Mouse (Mus musculus): ENCODE results near the gene Tmem106b. TPM values are rescaled to one million over a fixed set of nuclear protein-coding genes. Genes with fewer than 3 reads are reported as not detected.

Tmem106b gene
- polyA plus RNA-seq, 1 experiment from 2014 or later, result 16.1 TPM

DNA sequence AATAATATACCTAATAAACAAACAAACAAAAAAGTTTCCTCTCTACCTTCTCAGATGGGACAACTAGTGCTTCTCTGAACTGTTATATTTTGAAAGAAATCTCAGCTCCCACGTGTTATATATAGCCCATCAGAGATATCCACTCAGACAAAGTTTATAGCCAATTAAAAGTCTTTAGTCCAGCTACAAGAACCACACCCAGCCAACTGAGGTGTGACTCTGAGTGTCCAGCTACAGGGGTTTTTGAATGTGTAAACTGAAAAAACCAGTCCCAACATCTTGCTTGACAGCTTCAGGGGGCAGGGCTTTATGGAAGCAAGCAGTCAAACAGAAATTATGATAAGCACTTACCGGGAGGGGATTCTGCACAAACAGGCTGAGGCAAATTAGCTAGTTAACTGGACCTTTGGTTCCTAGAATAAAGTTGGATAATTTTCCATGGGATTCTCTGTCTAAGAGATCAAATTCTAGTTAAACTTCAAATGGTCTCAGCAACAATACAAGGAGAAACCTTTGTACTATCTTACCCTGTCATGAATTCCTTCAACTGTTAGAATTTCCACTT lies 6.8 kb upstream of the Tmem106b start:
- Histone ChIP-seq H3K9ac (ENCODE audit: low read depth, low read length) (no peak overlapping the region), H3K36me3 (ENCODE audit: control insufficient read depth, insufficient read depth, low read length) (no peaks in the 10 kb centered on the region), H3K27ac (ENCODE audit: low read depth, low read length) (no peak overlapping the region), H3K4me2 (no peak overlapping the region), H3K27me3 (replicated peaks; ENCODE audit: control insufficient read depth, insufficient read depth, low read length) (no peaks in the 10 kb centered on the region), H3K9me3 (ENCODE audit: control insufficient read depth, low read length) (no peaks in the 10 kb centered on the region), H3K4me1 (replicated peaks; ENCODE audit: control insufficient read depth, insufficient read depth, low read length) (no peaks in the 10 kb centered on the region), H3K4me3 (ENCODE audit: low read depth, low read length) (no peak overlapping the region)
- no peak for ATAC-seq (replicated peaks; ENCODE audit: low FRiP score)
- DNase-seq (ENCODE audit: low spot score), result no peak
- WGBS, result 75% methylated on average over 2 of the region's 2 CpGs

DNA sequence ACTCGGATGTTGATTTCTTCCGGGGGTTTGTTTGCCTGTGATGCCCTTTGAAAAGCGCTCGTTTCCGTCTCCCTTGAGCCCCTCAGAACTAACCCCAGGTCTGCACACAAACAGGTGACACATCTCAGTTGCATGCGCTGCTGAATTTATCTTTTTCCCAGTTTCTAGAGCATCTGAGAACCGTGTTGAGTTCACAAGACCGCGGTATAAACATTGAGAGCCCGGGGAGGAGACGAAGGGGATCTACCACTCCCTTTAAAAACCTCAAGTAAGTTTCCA lies 527 bp downstream of the Tmem106b start:
- DNase-seq (ENCODE audit: low spot score), result no peak
- Histone ChIP-seq H3K9me3 (ENCODE audit: control insufficient read depth, low read length) (no peaks in the 10 kb centered on the region), H3K9ac (ENCODE audit: low read depth, low read length) (peak overlapping the region; percentile 86), H3K36me3 (ENCODE audit: control insufficient read depth, insufficient read depth, low read length) (no peaks in the 10 kb centered on the region), H3K4me3 (ENCODE audit: low read depth, low read length) (peak overlapping the region; percentile 95), H3K27ac (ENCODE audit: low read depth, low read length) (0 out of 2 replicates have a peak overlapping the region, but pooled peaks have one; percentile 34), H3K27me3 (replicated peaks; ENCODE audit: control insufficient read depth, insufficient read depth, low read length) (no peaks in the 10 kb centered on the region), H3K4me2 (peak overlapping the region; percentile 81), H3K4me1 (replicated peaks; ENCODE audit: control insufficient read depth, insufficient read depth, low read length) (peaks cover 5% of the 10 kb centered on the region)
- no peak for ATAC-seq (replicated peaks; ENCODE audit: low FRiP score)
- WGBS, result 0% methylated on average over 11 of the region's 11 CpGs

DNA sequence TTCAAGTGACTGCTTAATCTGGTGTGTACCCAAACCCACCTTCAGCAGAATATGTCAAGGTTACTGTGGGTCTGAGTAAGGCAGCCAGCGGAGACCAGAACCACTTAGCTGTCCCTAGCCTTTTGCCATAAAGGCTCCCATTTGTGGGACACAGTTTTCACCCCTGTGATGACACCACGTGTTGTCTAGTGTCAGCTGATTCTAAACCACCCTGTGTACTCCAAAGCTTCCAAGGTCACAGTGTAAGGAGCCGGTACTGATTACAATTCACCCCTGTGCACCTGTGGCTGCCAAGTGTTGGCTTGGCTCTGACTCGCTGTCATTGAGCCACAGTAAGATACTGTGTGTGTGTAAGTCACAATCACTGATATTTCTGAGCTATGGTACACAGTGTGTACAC lies 926 bp downstream of the Tmem106b start:
- H3K4me3 ChIP-seq (ENCODE audit: low read depth, low read length), result peak overlapping the region; percentile 95
- H3K27ac ChIP-seq (ENCODE audit: low read depth, low read length), result no peak overlapping the region
- no peak for DNase-seq (ENCODE audit: low spot score)
- no peaks in the 10 kb centered on the region for H3K27me3 ChIP-seq (replicated peaks; ENCODE audit: control insufficient read depth, insufficient read depth, low read length)
- ATAC-seq (replicated peaks; ENCODE audit: low FRiP score), result peak; percentile 17; the same call in 1 of the 2 replicates
- H3K4me2 ChIP-seq, result peak overlapping the region; percentile 81
- H3K9me3 ChIP-seq (ENCODE audit: control insufficient read depth, low read length), result no peaks in the 10 kb centered on the region
- peaks cover 5% of the 10 kb centered on the region for H3K4me1 ChIP-seq (replicated peaks; ENCODE audit: control insufficient read depth, insufficient read depth, low read length)
- H3K9ac ChIP-seq (ENCODE audit: low read depth, low read length), result peak overlapping the region; percentile 86
- no peaks in the 10 kb centered on the region for H3K36me3 ChIP-seq (ENCODE audit: control insufficient read depth, insufficient read depth, low read length)
- WGBS, result 60% methylated on average over 4 of the region's 4 CpGs

DNA sequence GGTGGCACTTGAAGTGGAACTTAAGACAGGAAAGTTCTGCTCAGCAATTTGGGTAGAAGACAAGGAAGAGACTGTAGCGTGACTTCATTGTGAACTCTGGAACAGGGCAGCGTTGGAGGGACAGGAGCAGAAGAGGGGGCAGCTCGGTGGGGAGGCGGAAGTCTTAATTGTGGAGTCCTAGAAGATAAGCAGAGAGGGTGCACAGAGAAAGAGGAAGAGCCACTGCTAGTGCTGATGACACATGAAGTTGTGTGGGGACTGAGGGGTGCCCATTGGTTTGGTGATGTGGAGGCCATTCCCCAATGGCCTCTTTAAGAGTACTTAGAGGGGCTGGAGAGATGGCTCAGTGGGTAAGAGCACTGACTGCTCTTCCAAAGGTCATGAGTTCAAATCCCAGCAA lies 3.5 kb downstream of the Tmem106b start:
- no peak overlapping the region for H3K4me3 ChIP-seq (ENCODE audit: low read depth, low read length)
- H3K9ac ChIP-seq (ENCODE audit: low read depth, low read length), result no peak overlapping the region
- no peaks in the 10 kb centered on the region; the same call in 1 of the 2 replicates for H3K36me3 ChIP-seq (ENCODE audit: control insufficient read depth, insufficient read depth, low read length)
- 76% methylated on average over 4 of the region's 4 CpGs for WGBS
- no peak for ATAC-seq (replicated peaks; ENCODE audit: low FRiP score)
- no peak for DNase-seq (ENCODE audit: low spot score)
- H3K27me3 ChIP-seq (replicated peaks; ENCODE audit: control insufficient read depth, insufficient read depth, low read length), result no peaks in the 10 kb centered on the region
- H3K4me2 ChIP-seq, result no peak overlapping the region
- H3K9me3 ChIP-seq (ENCODE audit: control insufficient read depth, low read length), result no peaks in the 10 kb centered on the region
- peaks cover 5% of the 10 kb centered on the region for H3K4me1 ChIP-seq (replicated peaks; ENCODE audit: control insufficient read depth, insufficient read depth, low read length)
- H3K27ac ChIP-seq (ENCODE audit: low read depth, low read length), result no peak overlapping the region

DNA sequence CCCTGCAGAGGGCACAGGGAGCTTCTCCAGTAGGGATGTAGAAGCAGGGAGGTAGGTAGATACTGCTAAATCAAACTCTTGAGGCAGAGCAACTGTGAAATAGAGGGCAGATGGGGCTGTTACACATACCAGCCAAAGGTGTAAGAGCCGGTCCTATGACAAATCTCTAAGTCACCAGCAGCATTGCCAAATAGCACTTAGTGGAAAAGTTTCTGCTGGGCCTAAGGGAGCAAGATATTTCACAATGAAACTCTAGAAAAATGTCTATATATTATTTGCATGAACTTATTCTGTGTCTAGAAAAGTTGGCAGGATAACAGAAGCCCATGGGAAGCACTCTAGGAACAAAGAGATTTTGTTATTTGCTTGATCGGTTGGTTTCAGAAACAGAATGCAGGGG lies 4.3 kb downstream of the Tmem106b start:
- Histone ChIP-seq H3K36me3 (ENCODE audit: control insufficient read depth, insufficient read depth, low read length) (peaks cover 2% of the 10 kb centered on the region; the same call in 1 of the 2 replicates), H3K4me3 (ENCODE audit: low read depth, low read length) (no peak overlapping the region), H3K9ac (ENCODE audit: low read depth, low read length) (no peak overlapping the region), H3K9me3 (ENCODE audit: control insufficient read depth, low read length) (no peaks in the 10 kb centered on the region), H3K27ac (ENCODE audit: low read depth, low read length) (no peak overlapping the region), H3K4me2 (no peak overlapping the region), H3K4me1 (replicated peaks; ENCODE audit: control insufficient read depth, insufficient read depth, low read length) (peaks cover 5% of the 10 kb centered on the region), H3K27me3 (replicated peaks; ENCODE audit: control insufficient read depth, insufficient read depth, low read length) (no peaks in the 10 kb centered on the region)
- 85% methylated on average over 2 of the region's 2 CpGs for WGBS
- no peak for ATAC-seq (replicated peaks; ENCODE audit: low FRiP score)
- DNase-seq (ENCODE audit: low spot score), result no peak

DNA sequence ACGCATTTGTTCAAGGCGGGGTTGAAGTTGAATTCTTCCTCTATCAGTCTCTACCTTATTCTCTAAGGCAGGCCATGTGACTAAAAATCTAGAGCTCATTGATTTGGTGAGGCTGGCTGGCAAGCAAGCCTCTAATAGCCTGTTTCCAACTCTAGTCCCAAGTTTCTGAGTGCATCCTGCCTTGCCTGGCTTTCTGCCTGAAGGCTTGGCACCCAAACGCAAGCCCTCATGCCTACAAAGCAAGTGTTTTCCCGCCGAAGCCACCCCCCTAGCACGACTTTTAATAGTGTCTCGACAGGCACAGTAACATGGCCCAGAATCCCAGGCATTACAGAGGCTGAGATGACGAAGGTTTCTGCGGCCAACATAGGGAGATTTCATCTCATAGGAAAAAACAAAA lies 13.3 kb downstream of the Tmem106b start:
- peaks cover 16% of the 10 kb centered on the region for H3K36me3 ChIP-seq (ENCODE audit: control insufficient read depth, insufficient read depth, low read length)
- whole genome bisulfite sequencing, result 92% methylated on average over 9 of the region's 9 CpGs
- no peak for ATAC-seq (replicated peaks; ENCODE audit: low FRiP score)

DNA sequence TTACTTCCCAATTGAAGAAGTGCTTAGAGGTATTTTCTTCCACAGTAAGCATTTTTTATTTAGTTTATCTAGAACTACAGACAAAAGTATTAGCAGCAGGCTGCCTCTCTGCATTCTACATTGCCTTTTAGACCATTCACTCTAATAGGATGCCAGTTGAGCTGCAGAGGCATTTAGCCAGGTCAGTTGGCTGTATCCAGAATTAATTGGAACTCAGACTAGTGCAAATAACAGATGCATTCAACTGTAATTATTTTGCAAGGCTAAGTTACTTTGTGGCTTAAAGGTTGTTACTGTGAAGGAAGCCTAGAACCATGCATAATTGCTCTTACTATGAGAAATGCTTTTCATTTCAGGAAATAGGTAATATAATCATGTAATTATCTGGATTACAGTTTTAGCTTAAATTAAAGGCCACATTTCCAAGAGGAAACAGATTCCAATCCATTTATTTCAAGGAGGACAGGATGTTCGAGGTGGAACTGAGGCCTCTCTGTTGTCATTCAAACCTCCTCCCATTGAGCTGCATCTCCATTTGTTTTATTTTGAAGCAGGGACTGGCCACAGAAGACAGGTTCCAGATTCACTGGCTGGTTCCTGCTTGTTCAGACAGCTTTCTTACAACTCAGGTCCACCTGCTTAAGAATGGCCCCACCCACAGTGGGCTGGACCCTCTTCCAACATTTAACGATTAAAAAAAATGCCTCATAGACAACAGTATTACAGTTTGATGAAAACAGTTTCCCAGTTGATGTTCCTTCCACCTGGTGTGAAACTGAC lies 27.3 kb downstream of the Tmem106b start:
- H3K27ac ChIP-seq (ENCODE audit: low read depth, low read length), result no peak overlapping the region
- no peak for ATAC-seq (replicated peaks; ENCODE audit: low FRiP score)
- H3K9me3 ChIP-seq (ENCODE audit: control insufficient read depth, low read length), result no peaks in the 10 kb centered on the region
- no peak for DNase-seq (ENCODE audit: low spot score)
- no peak overlapping the region for H3K9ac ChIP-seq (ENCODE audit: low read depth, low read length)
- H3K4me3 ChIP-seq (ENCODE audit: low read depth, low read length), result no peak overlapping the region
- no peaks in the 10 kb centered on the region for H3K36me3 ChIP-seq (ENCODE audit: control insufficient read depth, insufficient read depth, low read length)
- no peak overlapping the region for H3K4me2 ChIP-seq
- H3K4me1 ChIP-seq (replicated peaks; ENCODE audit: control insufficient read depth, insufficient read depth, low read length), result no peaks in the 10 kb centered on the region
- 82% methylated on average over 2 of the region's 2 CpGs for WGBS
- no peaks in the 10 kb centered on the region for H3K27me3 ChIP-seq (replicated peaks; ENCODE audit: control insufficient read depth, insufficient read depth, low read length)

More for the DNA sequence above, 13.3 kb downstream of the Tmem106b start:
- Histone ChIP-seq H3K27ac (ENCODE audit: low read depth, low read length) (no peak overlapping the region), H3K4me1 (replicated peaks; ENCODE audit: control insufficient read depth, insufficient read depth, low read length) (no peaks in the 10 kb centered on the region), H3K9me3 (ENCODE audit: control insufficient read depth, low read length) (no peaks in the 10 kb centered on the region), H3K9ac (ENCODE audit: low read depth, low read length) (no peak overlapping the region), H3K27me3 (replicated peaks; ENCODE audit: control insufficient read depth, insufficient read depth, low read length) (no peaks in the 10 kb centered on the region), H3K4me3 (ENCODE audit: low read depth, low read length) (no peak overlapping the region), H3K4me2 (no peak overlapping the region)
- DNase-seq (ENCODE audit: low spot score), result no peak

DNA sequence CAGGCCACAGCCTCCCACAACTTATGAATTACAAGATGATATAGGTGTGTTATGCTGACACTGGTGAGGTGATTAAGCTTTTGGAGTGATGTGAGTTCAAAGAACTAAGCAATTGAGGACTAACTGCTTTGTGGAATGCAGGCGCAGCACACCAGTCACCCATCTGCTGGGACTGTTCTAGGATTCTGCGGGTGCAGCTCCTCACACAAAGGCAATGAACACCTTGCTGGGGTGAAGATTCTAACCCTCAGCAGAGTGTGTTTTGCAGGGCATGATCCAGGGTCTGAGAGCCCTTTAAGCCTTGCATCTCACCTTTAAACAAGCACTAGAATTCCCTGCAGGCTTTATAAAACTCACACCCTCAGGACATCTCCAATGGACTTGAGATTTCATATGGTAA lies 30.6 kb downstream of the Tmem106b start:
- H3K9me3 ChIP-seq (ENCODE audit: control insufficient read depth, low read length), result no peaks in the 10 kb centered on the region
- H3K4me2 ChIP-seq, result no peak overlapping the region
- H3K36me3 ChIP-seq (ENCODE audit: control insufficient read depth, insufficient read depth, low read length), result no peaks in the 10 kb centered on the region
- WGBS, result 74% methylated on average over 2 of the region's 2 CpGs
- no peak for DNase-seq (ENCODE audit: low spot score)
- ATAC-seq (replicated peaks; ENCODE audit: low FRiP score), result no peak
- no peak overlapping the region for H3K9ac ChIP-seq (ENCODE audit: low read depth, low read length)
- H3K27ac ChIP-seq (ENCODE audit: low read depth, low read length), result no peak overlapping the region
- no peaks in the 10 kb centered on the region for H3K27me3 ChIP-seq (replicated peaks; ENCODE audit: control insufficient read depth, insufficient read depth, low read length)
- H3K4me3 ChIP-seq (ENCODE audit: low read depth, low read length), result no peak overlapping the region
- H3K4me1 ChIP-seq (replicated peaks; ENCODE audit: control insufficient read depth, insufficient read depth, low read length), result no peaks in the 10 kb centered on the region

DNA sequence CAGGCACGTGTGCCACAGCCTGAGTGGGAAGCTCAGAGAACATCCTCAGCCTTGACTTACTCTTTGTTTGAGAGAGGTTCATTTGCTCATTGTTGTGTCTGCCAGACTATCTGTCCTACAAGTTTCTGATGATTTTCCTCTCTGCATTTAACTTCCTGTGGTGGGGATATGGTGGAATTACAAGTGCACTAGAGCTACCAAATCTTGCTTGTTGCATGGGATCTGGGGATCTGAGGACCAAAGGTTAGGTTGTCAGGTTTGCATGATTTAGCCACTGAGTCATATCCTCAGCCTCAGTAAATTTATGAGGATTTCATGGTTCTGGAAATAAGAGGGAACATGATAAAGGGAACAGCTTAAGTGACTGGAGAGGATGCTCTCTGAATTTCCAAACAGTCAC lies 39.1 kb downstream of the Tmem106b start:
- no peaks in the 10 kb centered on the region for H3K36me3 ChIP-seq (ENCODE audit: control insufficient read depth, insufficient read depth, low read length)
- H3K4me2 ChIP-seq, result no peak overlapping the region
- H3K4me3 ChIP-seq (ENCODE audit: low read depth, low read length), result no peak overlapping the region
- DNase-seq (ENCODE audit: low spot score), result no peak
- H3K4me1 ChIP-seq (replicated peaks; ENCODE audit: control insufficient read depth, insufficient read depth, low read length), result no peaks in the 10 kb centered on the region
- no peak overlapping the region for H3K27ac ChIP-seq (ENCODE audit: low read depth, low read length)
- H3K27me3 ChIP-seq (replicated peaks; ENCODE audit: control insufficient read depth, insufficient read depth, low read length), result no peaks in the 10 kb centered on the region
- no peak overlapping the region for H3K9ac ChIP-seq (ENCODE audit: low read depth, low read length)
- no peaks in the 10 kb centered on the region for H3K9me3 ChIP-seq (ENCODE audit: control insufficient read depth, low read length)
- no peak for ATAC-seq (replicated peaks; ENCODE audit: low FRiP score)
- WGBS, result 76% methylated on average over 1 of the region's 1 CpGs
